Mouse (Mus musculus): ENCODE results near the gene Myrip. TPM values are rescaled to one million over a fixed set of nuclear protein-coding genes. Genes with fewer than 3 reads are reported as not detected.

The Myrip gene
- polyA plus RNA-seq (2017; shearing (Covaris generic)) = not detected

DNA sequence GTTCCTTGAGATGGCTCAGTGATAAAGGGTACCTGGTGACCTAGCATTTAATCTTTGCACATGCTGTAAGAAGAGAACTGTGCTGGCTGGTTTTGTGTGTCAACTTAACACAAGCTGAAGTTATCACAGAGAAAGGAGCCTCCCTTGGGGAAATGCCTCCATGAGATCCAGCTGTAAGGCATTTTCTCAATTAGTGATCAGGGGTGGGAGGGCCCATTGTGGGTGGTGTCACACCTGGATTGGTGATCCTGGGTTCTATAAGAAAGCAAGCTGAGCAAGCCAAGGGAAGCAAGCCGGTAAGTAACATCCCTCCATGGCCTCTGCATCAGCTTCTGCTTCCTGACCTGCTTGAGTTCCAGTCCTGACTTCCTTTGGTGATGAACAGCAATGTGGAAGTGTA is at the start of gene Myrip:
TSS of gene Myrip (plus strand) at position 301 of the 400 bp plus-strand sequence.

DNA sequence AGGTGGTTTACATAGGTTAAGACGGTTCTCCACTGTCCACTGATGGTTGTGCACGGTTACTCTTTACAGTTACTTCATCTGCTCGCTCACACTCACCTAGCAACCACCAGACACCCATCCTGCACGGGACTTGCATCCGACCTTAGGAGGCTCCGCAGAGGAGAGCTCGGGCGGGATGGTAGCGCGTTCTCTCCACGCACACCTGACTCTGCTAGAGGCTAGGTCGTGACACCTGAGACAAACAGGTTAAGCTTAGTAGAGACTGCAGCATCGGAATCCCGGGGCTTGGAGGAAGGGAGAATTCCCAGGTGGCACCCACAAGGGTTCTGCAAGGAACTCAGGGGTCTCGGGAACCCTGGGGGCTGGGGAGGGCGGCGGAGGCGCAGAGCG is 190.7 kb downstream of the Myrip start, which contains the start of gene Eif1b:
TSS of gene Eif1b (plus strand) at position 223 of the 390 bp plus-strand sequence.

Other genes with a start within 250 kb of the Myrip start
- gene Cx3cr1, start 231.6 kb upstream of the Myrip start, polyA plus RNA-seq (2017; shearing (Covaris generic)) = 0.44 TPM
- gene Ccr8, start 209.4 kb upstream of the Myrip start, polyA plus RNA-seq (2017; shearing (Covaris generic)) = 127 TPM
- 56.7 TPM for gene Slc25a38, start 191.1 kb upstream of the Myrip start, polyA plus RNA-seq (2017; shearing (Covaris generic))
- 1,547 TPM for gene Rpsa, start 173.8 kb upstream of the Myrip start, polyA plus RNA-seq (2017; shearing (Covaris generic))
- 0.13 TPM for gene Mobp, start 151.8 kb upstream of the Myrip start, polyA plus RNA-seq (2017; shearing (Covaris generic))
- 87.0 TPM for gene Eif1b, start 190.7 kb downstream of the Myrip start, polyA plus RNA-seq (2017; shearing (Covaris generic))
- gene Entpd3, start 238.3 kb downstream of the Myrip start, polyA plus RNA-seq (2017; shearing (Covaris generic)) = not detected

All from inflammation-experienced regulatory T-cells, adult 16 weeks (primary cell).